ENCODE assay signal across 12 mouse cellular contexts in the genomic region with DNA sequence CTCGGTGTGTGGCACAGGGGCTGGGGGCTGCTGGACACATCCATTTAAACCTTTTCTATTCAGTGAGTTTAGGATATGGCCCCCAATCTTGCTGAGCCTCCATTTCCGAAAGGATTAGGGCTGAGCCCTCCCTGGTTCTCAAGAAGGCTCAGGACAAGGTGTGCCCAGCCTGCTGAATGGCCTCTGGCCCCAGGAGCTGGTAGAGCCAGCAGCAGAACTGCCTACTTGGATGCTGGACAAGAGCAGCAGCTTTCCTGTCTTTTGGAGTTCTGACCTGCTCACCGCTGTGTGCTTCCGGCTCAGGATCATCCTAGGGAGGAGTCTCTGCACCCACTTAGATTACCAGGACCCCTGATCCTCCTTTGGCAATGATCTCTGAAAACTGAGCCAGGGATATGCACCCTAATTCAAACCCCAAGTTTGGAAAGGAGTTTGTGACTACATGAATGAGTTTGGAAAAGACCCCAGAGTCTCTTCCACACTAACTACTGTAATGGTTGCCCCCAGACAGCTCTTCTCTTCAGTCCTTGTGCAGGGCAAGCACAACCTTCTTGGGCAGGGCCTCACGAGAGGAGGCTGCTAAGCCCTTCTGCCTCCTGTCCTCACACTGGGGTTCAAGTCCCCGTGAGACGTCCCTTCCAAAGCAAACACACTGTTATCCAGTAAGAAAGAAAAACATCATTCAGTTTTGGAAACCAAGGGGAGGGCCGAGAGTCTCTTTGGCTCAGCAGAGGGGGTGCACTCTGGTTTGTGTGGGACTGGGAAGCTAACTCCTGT. TPM values are rescaled to one million over a fixed set of nuclear protein-coding genes. Genes with fewer than 3 reads are reported as not detected.
DNase-seq lines count a peak whose midpoint lies in the region; ATAC-seq and TF ChIP-seq lines count a peak whose summit lies in the region.
"Had no signal": no experiment of that assay in that cellular context is flagged by ENCODE, and none has a peak within 500 bp of the region (broad histone marks: within the 10 kb centered on the region; RNA-seq: fewer than 3 reads in every experiment).

No protein-coding gene starts in this region.

- peak overlapping the region; percentile 26 for H3K4me2 ChIP-seq in kidney, embryonic 16.5 days (replicated peaks; ENCODE audit: low read depth, low read length)
- 0 out of 2 replicates have a peak overlapping the region, but pooled peaks have one; percentile 2 for H3K4me2 ChIP-seq in neural tube, embryonic 15.5 days

- intact Hi-C loops in heart, adult 2 months (cut with DNase I): no loop called here
- intact Hi-C loops in left cerebral cortex, postnatal 36 days (cut with DNase I): no loop called here

- no peak for TF ChIP-seq EP300 in heart, adult 2 months (IDR thresholded peaks at IDR 0.05; ENCODE audit: insufficient read depth, low read depth, low read length)

- peak overlapping the region; percentile 48 for H3K4me3 ChIP-seq in heart, adult 2 months
- peak overlapping the region; percentile 10; the same call in 1 of the 2 replicates for H3K4me3 ChIP-seq in spleen, adult 2 months (ENCODE audit: extremely low read depth, insufficient read depth, insufficient read length)
- H3K4me3 ChIP-seq in kidney, embryonic 16.5 days (ENCODE audit: low read length): peak overlapping the region; percentile 19; the same call in 1 of the 2 replicates
- H3K4me3 ChIP-seq in neural tube, embryonic 15.5 days (replicated peaks): no peak overlapping the region

- H3K36me3 ChIP-seq in heart, adult 2 months (ENCODE audit: control insufficient read depth, insufficient read depth, low read length): no peaks in the 10 kb centered on the region; the same call in 1 of the 2 replicates
- peaks cover 8% of the 10 kb centered on the region; the same call in 1 of the 2 replicates for H3K36me3 ChIP-seq in spleen, adult 2 months (ENCODE audit: control insufficient read depth, insufficient read depth, low read length)
- H3K36me3 ChIP-seq in kidney, embryonic 16.5 days (ENCODE audit: insufficient read depth, low read length): 0 out of 2 replicates have a peak, but pooled peaks cover 7% of the 10 kb centered on the region
- peaks cover 7% of the 10 kb centered on the region for H3K36me3 ChIP-seq in neural tube, embryonic 15.5 days

- TF ChIP-seq POLR2A in heart, adult 2 months (IDR thresholded peaks at IDR 0.05; ENCODE audit: insufficient read depth, low read depth, low read length): no peak; the same call in 1 of the 2 replicates
- TF ChIP-seq POLR2A in spleen, adult 2 months (IDR thresholded peaks at IDR 0.05; ENCODE audit: low read depth, low read length): no peak

- no peaks in the 10 kb centered on the region for H3K27me3 ChIP-seq in heart, adult 2 months (ENCODE audit: control insufficient read depth, insufficient read depth, low read length)
- no peaks in the 10 kb centered on the region for H3K27me3 ChIP-seq in spleen, adult 2 months (ENCODE audit: control insufficient read depth, insufficient read depth, low read length)
- H3K27me3 ChIP-seq in kidney, embryonic 16.5 days (ENCODE audit: insufficient read depth, low read length): no peaks in the 10 kb centered on the region
- no peaks in the 10 kb centered on the region for H3K27me3 ChIP-seq in neural tube, embryonic 15.5 days (replicated peaks)

- no peak for TF ChIP-seq CTCF in heart, adult 2 months (IDR thresholded peaks at IDR 0.05)
- TF ChIP-seq CTCF in spleen, adult 2 months (IDR thresholded peaks at IDR 0.05; ENCODE audit: extremely low read depth, insufficient read depth, insufficient read length, insufficient replicate concordance): no peak

- peaks cover 15% of the 10 kb centered on the region for H3K4me1 ChIP-seq in heart, adult 2 months (ENCODE audit: control insufficient read depth, insufficient read depth, low read length)
- H3K4me1 ChIP-seq in spleen, adult 2 months (ENCODE audit: control insufficient read depth, insufficient read depth, insufficient read length): peaks cover 38% of the 10 kb centered on the region; the same call in 1 of the 2 replicates
- peaks cover 63% of the 10 kb centered on the region for H3K4me1 ChIP-seq in kidney, embryonic 16.5 days (ENCODE audit: insufficient read depth, low read length)
- peaks cover 13% of the 10 kb centered on the region for H3K4me1 ChIP-seq in neural tube, embryonic 15.5 days

- no peak for ATAC-seq in kidney, embryonic 16.5 days (ENCODE audit: low FRiP score, low TSS enrichment)
- no peak for ATAC-seq in neural tube, embryonic 15.5 days (ENCODE audit: low FRiP score)
- no peak for ATAC-seq in megakaryocyte-erythroid progenitor cell, adult 5-6 weeks (replicated peaks; ENCODE audit: low FRiP score, low TSS enrichment, poor library complexity, severe bottlenecking)
- ATAC-seq: activated CD4-positive, CD25-positive, alpha-beta regulatory T cell, adult 4 months had no signal

- H3K27ac ChIP-seq in heart, adult 2 months: peak overlapping the region; percentile 88
- peak overlapping the region; percentile 62 for H3K27ac ChIP-seq in spleen, adult 2 months (ENCODE audit: insufficient read depth, low read length)
- H3K27ac ChIP-seq in kidney, embryonic 16.5 days (ENCODE audit: low read length): peak overlapping the region; percentile 92; the same call in 1 of the 2 replicates
- H3K27ac ChIP-seq in neural tube, embryonic 15.5 days (replicated peaks): no peak overlapping the region

- H3K9ac ChIP-seq in heart, adult 2 months (ENCODE audit: low read depth, low read length): peak overlapping the region; percentile 65
- H3K9ac ChIP-seq in kidney, embryonic 16.5 days (replicated peaks; ENCODE audit: low read length): no peak overlapping the region
- H3K9ac ChIP-seq in neural tube, embryonic 15.5 days (replicated peaks): no peak overlapping the region

- WGBS in heart, adult 2 months: 45% methylated on average over 8 of the region's 8 CpGs
- WGBS in spleen, adult 2 months: 71% methylated on average over 8 of the region's 8 CpGs
- WGBS in kidney, embryonic 16.5 days: 55% methylated on average over 8 of the region's 8 CpGs
- WGBS in neural tube, embryonic 15.5 days: 81% methylated on average over 8 of the region's 8 CpGs

- no peaks in the 10 kb centered on the region for H3K9me3 ChIP-seq in kidney, embryonic 16.5 days (ENCODE audit: low read length)
- no peaks in the 10 kb centered on the region for H3K9me3 ChIP-seq in neural tube, embryonic 15.5 days (replicated peaks)

- DNase-seq in heart, adult 2 months: peak; percentile 36 to 37
- DNase-seq in heart, postnatal 4 days: no peak
- no peak for DNase-seq in spleen, adult 2 months (ENCODE audit: low read depth in 1 of 2, low spot score in 2 of 2)
- DNase-seq in spleen, adult 18-20 months: no peak
- DNase-seq in left cerebral cortex, postnatal 36 days (ENCODE audit: low spot score in 2 of 2): no peak
- DNase-seq: cerebellum, adult 9-10 months had no signal

- no peaks in the 10 kb centered on the region for H3K79me2 ChIP-seq in heart, adult 2 months (replicated peaks; ENCODE audit: control insufficient read depth, insufficient read depth, low read length)

RNA-seq across cellular contexts. Expression of a gene that starts 1.0 kb away (rescaled TPM):
- 10 to 100 TPM; 10.2 to 17.8 TPM for total RNA-seq in heart, adult 2 months (2021)
- polyA plus RNA-seq in heart, adult 2 months (2012; rRNA removed): 21.8 and 32.8 TPM in 2 replicates
- total RNA-seq in heart, postnatal 4 days (2021): 10 to 100 TPM; 28.7 to 29.9 TPM
- polyA plus RNA-seq in spleen, adult 2 months (2012; rRNA removed): 5.7 and 8.0 TPM in 2 replicates
- polyA plus RNA-seq in kidney, embryonic 16.5 days (2015; fragmentation: Nextera tagmentation; extraction: Ambion mirVana): 4.7 and 5.0 TPM in 2 replicates
- 2.2 and 8.1 TPM in 2 replicates for polyA plus RNA-seq in neural tube, embryonic 15.5 days (2015; fragmentation: Nextera tagmentation; extraction: Ambion mirVana)
- total RNA-seq in left cerebral cortex, postnatal 36 days (2021): not detected
- total RNA-seq in megakaryocyte-erythroid progenitor cell, adult 5-6 weeks (2014; fragmentation: Nextera tagmentation): 40.3 and 83.8 TPM in 2 replicates
- 24.6 and 29.4 TPM in 2 replicates for total RNA-seq in megakaryocyte-erythroid progenitor cell, adult 5-6 weeks (2017)

RNA-seq across cellular contexts. Expression of a gene that starts 11.1 kb away (rescaled TPM):
- not detected for total RNA-seq in heart, adult 2 months (2021)
- polyA plus RNA-seq in heart, adult 2 months (2012; rRNA removed): 0.29 and 0.35 TPM in 2 replicates
- under 1 TPM in 1 of 2 experiments, not detected in 1; 0.27 TPM for total RNA-seq in heart, postnatal 4 days (2021)
- polyA plus RNA-seq in spleen, adult 2 months (2012; rRNA removed): 0.19 and 0.54 TPM in 2 replicates
- polyA plus RNA-seq in kidney, embryonic 16.5 days (2015; fragmentation: Nextera tagmentation; extraction: Ambion mirVana): 11.8 and 12.8 TPM in 2 replicates
- 0.68 and 3.1 TPM in 2 replicates for polyA plus RNA-seq in neural tube, embryonic 15.5 days (2015; fragmentation: Nextera tagmentation; extraction: Ambion mirVana)
- not detected for total RNA-seq in left cerebral cortex, postnatal 36 days (2021)
- total RNA-seq in megakaryocyte-erythroid progenitor cell, adult 5-6 weeks (2014; fragmentation: Nextera tagmentation): 2.0 and 5.2 TPM in 2 replicates
- not detected in 2 replicates for total RNA-seq in megakaryocyte-erythroid progenitor cell, adult 5-6 weeks (2017)
- total RNA-seq: gastrocnemius, postnatal 25 days; layer of hippocampus, postnatal 25 days had no signal

RNA-seq across cellular contexts. Expression of a gene that starts 32.3 kb away (rescaled TPM):
- total RNA-seq in heart, adult 2 months (2021): 10 to 100 TPM; 16.4 to 18.1 TPM
- polyA plus RNA-seq in heart, adult 2 months (2012; rRNA removed): 9.1 and 10.8 TPM in 2 replicates
- total RNA-seq in heart, postnatal 4 days (2021): 10 to 100 TPM; 25.7 to 29.0 TPM
- 19.9 and 26.7 TPM in 2 replicates for polyA plus RNA-seq in spleen, adult 2 months (2012; rRNA removed)
- polyA plus RNA-seq in kidney, embryonic 16.5 days (2015; fragmentation: Nextera tagmentation; extraction: Ambion mirVana): 35.9 and 38.9 TPM in 2 replicates
- polyA plus RNA-seq in neural tube, embryonic 15.5 days (2015; fragmentation: Nextera tagmentation; extraction: Ambion mirVana): 39.0 and 40.5 TPM in 2 replicates
- total RNA-seq in left cerebral cortex, postnatal 36 days (2021): 10 to 100 TPM; 47.6 to 48.3 TPM
- 20.8 and 33.2 TPM in 2 replicates for total RNA-seq in megakaryocyte-erythroid progenitor cell, adult 5-6 weeks (2014; fragmentation: Nextera tagmentation)
- 251 and 314 TPM in 2 replicates for total RNA-seq in megakaryocyte-erythroid progenitor cell, adult 5-6 weeks (2017)

RNA-seq across cellular contexts. Expression of a gene that starts 32.5 kb away (rescaled TPM):
- total RNA-seq in heart, adult 2 months (2021): 1 to 10 TPM; 6.8 to 7.4 TPM
- 10.2 and 12.2 TPM in 2 replicates for polyA plus RNA-seq in heart, adult 2 months (2012; rRNA removed)
- total RNA-seq in heart, postnatal 4 days (2021): 1 to 10 TPM; 8.0 to 10.0 TPM
- polyA plus RNA-seq in spleen, adult 2 months (2012; rRNA removed): 28.7 and 32.1 TPM in 2 replicates
- polyA plus RNA-seq in kidney, embryonic 16.5 days (2015; fragmentation: Nextera tagmentation; extraction: Ambion mirVana): 25.3 and 26.9 TPM in 2 replicates
- polyA plus RNA-seq in neural tube, embryonic 15.5 days (2015; fragmentation: Nextera tagmentation; extraction: Ambion mirVana): 19.7 and 22.0 TPM in 2 replicates
- 10 to 100 TPM; 23.4 to 30.7 TPM for total RNA-seq in left cerebral cortex, postnatal 36 days (2021)
- total RNA-seq in megakaryocyte-erythroid progenitor cell, adult 5-6 weeks (2014; fragmentation: Nextera tagmentation): 19.7 and 22.7 TPM in 2 replicates
- 17.0 and 21.0 TPM in 2 replicates for total RNA-seq in megakaryocyte-erythroid progenitor cell, adult 5-6 weeks (2017)

RNA-seq across cellular contexts. Expression of a gene that starts 42.5 kb away (rescaled TPM):
- under 1 TPM in 1 of 2 experiments, not detected in 1; 0.05 TPM for total RNA-seq in heart, adult 2 months (2021)
- polyA plus RNA-seq in heart, adult 2 months (2012; rRNA removed): 0.20 and 0.29 TPM in 2 replicates
- total RNA-seq in heart, postnatal 4 days (2021): under 1 TPM; 0.16 to 0.19 TPM
- polyA plus RNA-seq in spleen, adult 2 months (2012; rRNA removed): 1.6 and 1.7 TPM in 2 replicates
- 12.6 and 14.2 TPM in 2 replicates for polyA plus RNA-seq in kidney, embryonic 16.5 days (2015; fragmentation: Nextera tagmentation; extraction: Ambion mirVana)
- polyA plus RNA-seq in neural tube, embryonic 15.5 days (2015; fragmentation: Nextera tagmentation; extraction: Ambion mirVana): 0.12 and 5.0 TPM in 2 replicates
- total RNA-seq in left cerebral cortex, postnatal 36 days (2021): under 1 TPM; 0.34 to 0.52 TPM
- 0.11 TPM in 1 of 2 replicates, not detected in the other for total RNA-seq in megakaryocyte-erythroid progenitor cell, adult 5-6 weeks (2014; fragmentation: Nextera tagmentation)
- 0.69 TPM in 1 of 2 replicates, not detected in the other for total RNA-seq in megakaryocyte-erythroid progenitor cell, adult 5-6 weeks (2017)
- total RNA-seq: gastrocnemius, postnatal 25 days had no signal
- polyA plus RNA-seq: activated CD4-positive, CD25-positive, alpha-beta regulatory T cell, adult 4 months had no signal

Comparison
In these comparisons a context has a peak if more than half of its experiments do, and no peak if none do; other contexts are left out.
1. DNase-seq: peak in heart, adult 2 months (2 of 2); none in heart, postnatal 4 days (single experiment), spleen, adult 2 months (0 of 2), spleen, adult 18-20 months (0 of 2) and left cerebral cortex, postnatal 36 days (0 of 2).
2. RNA of a gene that starts 1.0 kb away (total RNA-seq): 24.6 to 83.8 TPM in megakaryocyte-erythroid progenitor cell, adult 5-6 weeks, 28.7 to 29.9 TPM in heart, postnatal 4 days and 10.2 to 17.8 TPM in heart, adult 2 months; not detected in left cerebral cortex, postnatal 36 days; every median in the first group is over 4 times any median in the second.